Mouse (Mus musculus) lung, adult 2 months (tissue): ENCODE data around the gene Arv1.

Source experiments
- CTCF ChIP-seq: fragments of 200-500 bp; IDR thresholded peaks from 2 replicates; pipeline ENCODE4 v1.5.1; 2011; ENCODE audit warnings: mild to moderate bottlenecking, low read length, control low read depth; ENCODE audit not compliant: insufficient read depth
- POLR2A ChIP-seq: fragments of 200-500 bp; IDR thresholded peaks from 2 replicates; pipeline ENCODE4 v1.6.1; 2011; ENCODE audit warnings: low read depth, mild to moderate bottlenecking, control low read depth, low read length, borderline replicate concordance; ENCODE audit errors: extremely low read depth

DNA sequence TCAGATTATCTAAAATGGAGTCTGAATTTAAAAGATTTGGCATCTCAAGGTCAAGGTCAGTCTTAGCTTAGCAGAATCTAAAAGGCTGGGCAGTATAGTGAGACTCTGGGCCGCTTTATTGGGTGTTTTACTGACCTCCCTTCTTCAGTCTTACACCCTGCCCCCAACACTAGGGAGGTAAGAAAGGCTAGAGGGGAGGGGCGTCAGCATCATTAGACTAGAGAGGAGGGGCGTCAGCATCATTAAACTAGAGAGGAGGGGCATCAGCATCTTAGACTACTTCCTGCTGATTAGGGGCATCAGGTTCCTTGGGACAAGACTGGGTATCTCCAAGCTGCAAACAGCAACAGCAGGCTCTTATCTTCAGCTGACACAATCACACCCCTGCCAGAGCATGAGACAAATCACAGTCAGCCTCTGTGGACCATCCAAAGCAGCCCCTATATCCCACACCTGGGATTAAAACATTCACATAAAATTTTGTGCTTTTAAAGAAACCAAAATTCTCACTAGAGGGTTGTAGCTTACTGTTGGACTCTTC, 13.5 kb downstream of the Arv1 start:
- TF ChIP-seq POLR2A (no peak), CTCF (no peak)
